Mouse (Mus musculus): ENCODE data around the gene Kctd17.

Gene Kctd17

GRCm38 (mm10) chr15:78414157-78414556, 14.2 kb upstream of the Kctd17 start:
- DNase-seq (ENCODE audit: low read depth, low spot score) = no peak

DNA sequence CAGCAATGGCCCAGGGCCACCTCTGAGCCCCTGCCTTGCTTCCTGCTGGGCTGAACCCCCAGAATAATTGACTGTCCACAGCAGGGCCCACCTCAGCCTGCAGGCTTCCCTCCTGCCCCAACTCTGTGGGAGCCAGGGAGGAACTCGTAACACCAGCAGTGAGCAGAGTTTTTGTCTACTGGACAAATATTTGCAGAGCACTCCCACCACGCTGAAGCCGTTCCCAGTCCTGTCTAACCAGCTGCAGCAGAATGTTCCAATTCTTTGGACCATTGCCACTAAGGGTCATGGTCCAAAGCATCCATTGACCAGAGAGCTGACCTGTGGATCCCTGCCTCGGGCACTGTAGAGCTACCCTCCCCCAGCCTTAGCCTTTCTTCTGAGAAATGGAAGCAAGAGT, 11.4 kb upstream of the Kctd17 start:
- no peak for DNase-seq (ENCODE audit: low read depth, low spot score)

DNA sequence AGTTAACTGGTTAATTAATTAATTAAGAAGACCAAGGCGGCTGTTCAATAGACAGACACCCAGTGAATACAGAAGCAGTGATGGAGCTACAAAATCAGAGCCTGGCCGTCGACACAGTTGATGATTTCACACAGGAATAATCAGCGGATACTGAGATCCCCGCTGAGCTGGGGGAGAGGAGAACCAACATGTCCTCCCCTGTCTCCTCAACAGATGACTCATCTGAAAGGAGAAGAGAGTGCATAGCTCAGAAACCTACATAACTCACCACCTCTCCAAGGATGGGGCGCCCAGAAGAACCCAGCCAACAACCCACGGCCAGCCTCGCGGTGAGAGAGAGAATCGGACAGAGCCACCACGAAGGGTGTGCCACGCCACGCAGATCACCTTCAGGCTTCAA, 8.0 kb upstream of the Kctd17 start:
- DNase-seq (ENCODE audit: low read depth, low spot score) = no peak

DNA sequence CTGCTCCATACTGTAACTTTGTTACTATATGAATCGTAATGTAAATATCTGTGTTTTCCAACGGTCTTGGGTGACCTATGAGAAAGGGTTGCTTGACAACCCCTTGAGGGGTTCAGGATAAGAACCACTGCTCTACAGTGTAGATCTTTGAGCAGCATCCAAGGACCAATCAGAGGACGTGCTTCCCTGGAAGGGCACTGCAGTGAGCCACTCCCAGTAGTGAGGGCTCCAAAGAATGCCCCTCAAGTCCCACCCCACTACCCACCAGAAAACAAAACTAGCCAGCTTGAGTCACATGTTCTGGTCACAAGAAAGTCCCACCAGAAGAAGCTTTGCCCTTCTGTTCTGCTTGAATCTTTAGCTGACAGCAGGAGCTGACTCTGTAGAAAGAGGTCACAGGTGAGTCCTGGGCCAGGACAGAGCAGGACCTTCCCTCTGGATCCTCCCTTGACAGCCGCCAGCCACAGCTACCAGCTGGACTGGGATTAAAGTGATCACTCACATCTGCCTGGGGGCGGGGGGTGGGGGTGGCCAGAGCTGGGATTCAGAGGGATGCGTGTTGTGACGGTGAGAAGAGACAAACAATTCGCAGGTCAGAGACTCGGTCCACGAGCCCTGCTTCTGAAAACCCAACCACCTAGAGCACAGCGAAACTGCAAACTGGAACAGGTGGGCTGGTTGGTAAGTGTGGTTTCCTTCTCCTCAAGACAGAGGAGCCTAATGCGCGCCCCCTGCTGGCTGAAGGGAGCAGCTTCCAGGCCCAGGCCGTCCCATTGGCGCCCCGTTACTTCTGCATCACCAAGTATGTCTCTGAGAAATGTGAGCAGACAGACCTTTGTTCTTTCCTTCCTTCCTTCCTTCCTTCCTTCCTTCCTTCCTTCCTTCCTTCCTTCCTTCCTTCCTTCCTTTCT, 6.1 kb upstream of the Kctd17 start:
- peak; percentile 76 for DNase-seq (ENCODE audit: low read depth, low spot score)

DNA sequence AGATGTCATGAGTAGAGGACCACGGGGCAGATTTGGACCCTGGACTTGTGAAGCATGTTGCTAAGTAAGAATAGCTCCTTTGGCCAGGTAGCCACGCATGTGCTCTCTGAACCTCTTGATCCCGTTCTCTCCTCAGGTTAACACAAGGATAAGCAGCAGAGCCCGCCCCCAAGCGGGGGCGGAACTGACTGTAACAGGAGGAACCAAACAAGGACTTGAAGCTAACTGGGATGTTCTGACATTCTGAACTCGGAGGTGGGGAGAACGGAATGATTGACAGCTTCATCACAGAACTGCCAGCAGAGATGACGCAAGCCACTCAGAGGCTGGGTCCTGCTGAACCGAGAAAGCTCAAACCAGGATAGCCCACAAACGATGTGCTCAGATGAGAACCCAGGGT, 3.9 kb upstream of the Kctd17 start:
- no peak for DNase-seq (ENCODE audit: low read depth, low spot score)

- DNase-seq (ENCODE audit: low read depth, low spot score) = no peak
Observed at GRCm38 (mm10) chr15:78425230-78425629, 3.1 kb upstream of the Kctd17 start.

GRCm38 (mm10) chr15:78429139-78429459, 735 bp downstream of the Kctd17 start:
- DNase-seq (ENCODE audit: low read depth, low spot score) = no peak

DNA sequence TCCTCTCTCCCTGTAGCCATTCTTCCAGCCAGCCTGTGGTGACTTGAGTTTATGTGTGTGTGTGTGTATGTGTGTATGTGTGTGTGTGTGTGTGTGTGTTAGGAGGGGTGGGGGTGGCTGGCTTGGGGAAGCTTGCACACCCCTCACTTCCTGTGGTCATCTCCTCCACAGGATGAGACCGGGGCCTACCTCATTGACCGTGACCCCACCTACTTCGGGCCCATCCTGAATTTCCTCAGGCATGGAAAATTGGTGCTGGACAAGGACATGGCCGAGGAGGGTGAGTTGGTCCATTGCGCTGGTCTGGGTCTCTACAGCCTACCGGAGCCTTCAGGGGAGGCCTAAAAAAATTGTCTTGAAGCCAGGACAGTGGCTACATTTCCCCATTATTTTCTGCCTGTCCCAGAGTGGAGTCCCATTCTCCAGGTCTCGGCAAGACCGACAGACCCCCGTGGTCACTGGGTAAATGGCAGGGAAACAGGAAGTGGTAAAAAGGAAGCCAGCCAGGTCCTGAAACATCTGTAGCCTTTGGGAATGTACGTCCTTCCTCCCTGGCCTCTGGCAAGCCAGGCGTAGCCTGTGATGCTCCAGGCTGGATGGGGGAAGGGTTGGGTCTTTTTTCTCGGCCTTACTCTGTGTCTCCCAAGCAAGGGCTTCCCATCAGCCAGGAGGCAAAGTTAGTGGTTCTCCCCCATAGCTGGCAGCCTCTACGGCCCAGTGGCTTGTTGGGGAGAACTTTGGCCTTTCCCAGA, 1.7 kb downstream of the Kctd17 start:
- no peak for DNase-seq (ENCODE audit: low read depth, low spot score)

GRCm38 (mm10) chr15:78430874-78431273, 2.5 kb downstream of the Kctd17 start:
- no peak for DNase-seq (ENCODE audit: low read depth, low spot score)

GRCm38 (mm10) chr15:78431541-78432121, 3.3 kb downstream of the Kctd17 start:
- no peak for DNase-seq (ENCODE audit: low read depth, low spot score)

- DNase-seq (ENCODE audit: low read depth, low spot score) = no peak
Observed at GRCm38 (mm10) chr15:78434896-78435520, 6.6 kb downstream of the Kctd17 start.

DNA sequence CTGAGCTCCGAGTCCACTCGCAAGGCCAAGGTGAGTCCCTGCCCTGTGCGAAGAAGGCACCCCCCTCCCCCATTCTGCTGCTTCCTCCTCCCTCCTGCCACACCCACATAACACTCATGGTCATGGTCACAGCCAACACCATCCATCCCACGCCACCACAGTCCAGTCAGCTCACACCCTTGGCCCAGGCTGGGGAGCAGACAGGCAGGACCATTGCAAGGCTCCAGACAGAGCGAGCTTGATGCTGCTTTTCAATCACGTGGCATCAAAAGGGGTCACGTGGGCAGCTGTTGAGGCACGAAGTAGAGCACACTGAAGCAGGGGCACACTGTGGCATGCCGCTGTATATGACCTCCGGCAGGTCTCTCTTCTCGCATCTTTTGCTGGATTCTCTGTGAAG, 7.3 kb downstream of the Kctd17 start:
- DNase-seq (ENCODE audit: low read depth, low spot score) = no peak

DNA sequence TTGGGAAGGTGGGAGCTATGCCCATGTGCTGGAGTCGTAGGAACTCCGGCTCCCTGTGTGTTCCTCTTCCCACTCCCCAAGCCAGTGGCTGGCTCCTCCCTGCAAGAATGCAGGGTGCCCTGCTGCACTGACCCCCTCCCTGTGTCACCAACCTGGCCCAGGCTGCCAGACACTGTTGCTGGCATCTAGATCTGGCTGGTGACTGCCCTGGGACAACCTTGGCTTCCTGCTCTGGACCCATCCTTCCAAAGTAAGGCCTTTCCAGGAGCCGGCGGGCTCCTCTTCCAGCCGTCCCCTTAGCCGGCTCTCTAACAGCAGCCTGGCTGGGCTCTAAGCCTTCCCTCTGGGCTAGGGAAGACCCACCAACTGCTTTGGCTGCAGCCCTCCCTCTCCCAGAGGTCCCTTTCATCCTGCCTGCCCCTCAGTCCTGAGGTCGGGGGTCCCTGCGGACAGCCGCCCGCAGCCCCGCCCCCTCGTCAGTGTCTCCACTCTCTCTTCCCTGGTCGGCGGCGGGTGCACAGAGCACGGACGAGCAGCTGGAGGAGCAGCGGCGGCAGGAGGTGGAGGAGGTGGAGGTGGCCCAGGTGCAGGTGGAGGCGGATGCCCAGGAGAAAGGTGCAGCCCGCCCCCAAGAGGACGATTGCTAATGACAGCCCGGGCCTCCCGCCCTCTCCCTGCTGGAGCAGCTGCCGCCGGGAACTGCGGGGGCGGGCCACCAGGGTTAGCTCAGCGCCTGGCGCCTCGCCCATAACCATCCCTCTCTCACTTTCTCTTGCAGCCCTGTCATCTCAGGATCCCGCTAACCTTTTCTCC, 8.2 kb downstream of the Kctd17 start:
- DNase-seq (ENCODE audit: low read depth, low spot score) = no peak

- no peak for DNase-seq (ENCODE audit: low read depth, low spot score)
Observed at GRCm38 (mm10) chr15:78437237-78438017, 9.1 kb downstream of the Kctd17 start.

DNA sequence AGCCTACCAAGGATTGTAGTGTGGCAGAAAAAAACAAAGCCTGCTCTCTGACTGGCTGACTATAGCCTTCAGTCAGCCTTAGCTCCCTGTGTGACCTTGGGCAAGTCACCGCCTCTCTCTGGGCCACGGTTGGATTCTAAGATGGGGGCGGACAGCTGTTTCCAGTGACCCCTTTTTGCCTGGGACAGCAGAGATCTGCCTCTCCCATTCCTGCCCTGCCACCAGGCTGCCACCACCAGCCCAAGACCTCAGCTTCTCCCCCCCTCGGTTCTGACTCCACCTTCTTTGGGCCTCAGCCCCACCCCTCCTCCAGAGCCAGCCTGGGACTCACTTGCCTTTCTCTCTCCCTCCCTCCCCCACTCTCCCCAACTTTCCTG, 9.6 kb downstream of the Kctd17 start:
- DNase-seq (ENCODE audit: low read depth, low spot score) = no peak

DNA sequence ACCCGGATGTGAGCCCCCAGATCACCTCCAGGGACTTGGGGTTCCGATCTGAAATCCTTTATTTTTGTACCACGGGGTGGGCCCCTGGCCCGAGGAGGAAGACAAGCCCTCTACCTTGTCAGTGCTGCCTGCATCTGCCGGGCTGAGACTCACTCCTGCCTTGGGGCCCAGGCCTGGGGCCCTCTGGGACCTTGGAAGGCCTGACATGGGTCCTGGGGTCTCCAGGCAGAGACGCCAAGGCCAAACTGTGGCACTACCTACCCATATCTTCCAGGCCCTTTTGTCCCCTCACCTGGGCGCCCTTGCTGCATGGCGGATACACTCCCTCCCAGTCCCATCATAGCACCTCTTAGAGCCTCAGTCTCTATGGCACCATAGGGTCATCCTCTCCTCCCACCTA, 10.1 kb downstream of the Kctd17 start:
- DNase-seq (ENCODE audit: low read depth, low spot score) = no peak

GRCm38 (mm10) chr15:78438973-78439372, 10.6 kb downstream of the Kctd17 start:
- no peak for DNase-seq (ENCODE audit: low read depth, low spot score)

- no peak for DNase-seq (ENCODE audit: low read depth, low spot score)
Observed at GRCm38 (mm10) chr15:78442231-78442630, 13.9 kb downstream of the Kctd17 start.

GRCm38 (mm10) chr15:78443857-78444256, 15.5 kb downstream of the Kctd17 start:
- no peak for DNase-seq (ENCODE audit: low read depth, low spot score)

DNA sequence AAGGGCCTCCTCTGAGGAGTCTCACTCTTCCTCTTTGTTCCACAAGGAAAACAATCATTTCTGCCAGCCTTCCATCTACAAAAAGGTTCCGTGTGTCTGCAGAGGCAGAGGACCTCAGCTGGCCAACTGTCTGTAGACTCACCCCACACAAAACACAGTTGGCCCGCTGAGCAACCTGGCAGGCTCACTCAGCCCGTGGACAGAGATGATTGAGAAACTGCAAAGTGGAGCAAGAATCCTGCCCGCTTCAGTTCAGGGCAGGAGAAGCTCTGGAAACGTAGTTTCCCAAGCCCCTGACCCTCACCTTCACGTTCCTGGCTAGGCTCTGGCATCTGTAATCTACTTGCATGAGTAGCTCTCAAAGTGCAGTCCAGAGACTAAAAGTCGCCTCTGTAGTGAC, 18.8 kb downstream of the Kctd17 start:
- DNase-seq (ENCODE audit: low read depth, low spot score) = no peak

Measured in c-Kit-negative CD71-positive TER-119-positive erythroid progenitor cells, embryonic 14.5 days (primary cell).